Mouse (Mus musculus) erythroblast, embryonic 14.5 days (primary cell): ENCODE data around the gene Slc19a1.

Experiments
- GATA1 ChIP-seq: IDR thresholded peaks from 2 replicates; pipeline ENCODE4 v1.6.1; 2012; ENCODE audit warnings: low read length, inconsistent platforms, mixed read lengths
- TAL1 ChIP-seq: IDR thresholded peaks from 3 replicates; pipeline ENCODE4 v1.6.1; 2012; ENCODE audit warnings: low read length, inconsistent platforms, mixed read lengths

DNA sequence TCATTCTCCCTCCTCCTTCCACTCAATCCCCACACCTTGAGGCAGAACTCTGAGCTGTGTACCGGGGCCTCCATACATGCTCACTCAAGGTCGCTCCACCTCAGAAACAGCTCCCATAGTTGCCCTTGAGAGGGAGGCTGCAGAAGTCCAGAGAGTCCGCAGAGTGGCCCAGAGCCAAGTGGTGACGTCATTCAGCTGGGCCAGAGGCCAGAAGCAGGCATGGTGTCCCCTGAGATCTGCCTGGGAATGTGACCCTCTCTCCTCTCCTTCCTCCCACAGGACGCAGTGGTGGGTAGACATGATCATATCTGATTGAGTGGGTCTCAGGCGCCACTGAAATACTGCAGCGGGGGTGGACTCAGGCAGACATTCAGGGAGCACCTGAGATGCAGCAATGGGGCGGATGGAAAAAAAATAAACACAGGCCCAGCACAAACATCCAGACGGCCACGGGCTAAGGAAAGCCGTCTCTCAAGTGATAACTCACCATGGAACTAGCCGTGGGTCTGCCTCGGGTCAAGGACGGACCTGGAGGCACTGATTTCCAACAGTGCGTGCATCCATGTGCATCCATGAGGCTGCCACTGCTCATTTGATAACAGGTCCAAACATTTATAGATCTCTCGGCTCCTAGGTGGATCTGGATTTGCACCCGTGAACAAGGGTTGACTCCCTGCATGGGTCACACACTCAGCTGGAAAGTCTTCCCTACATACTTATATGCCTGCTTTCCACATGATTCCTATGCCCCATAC, 34.1 kb upstream of the Slc19a1 start:
- TF ChIP-seq GATA1 (no peak), TAL1 (no peak)
